Mouse (Mus musculus) neural tube, embryonic 15.5 days (tissue): Measurements from ENCODE around the gene Ovol3. TPM values are rescaled to one million over a fixed set of nuclear protein-coding genes. Genes with fewer than 3 reads are reported as not detected.

Experiments used
- ATAC-seq: fragments of 200-750 bp; cut with Nextera tagmentation; 2 replicates; pipeline ENCODE4 v1.8.0; 2017; ENCODE audit warnings: mild to moderate bottlenecking, moderate TSS enrichment, moderate library complexity; ENCODE audit not compliant: low FRiP score
- H3K27ac ChIP-seq: fragments of 300-500 bp; sonication (generic); replicated peaks from 2 replicates; pipeline ENCODE4 v1.5.1; 2015; ENCODE audit warnings: mild to moderate bottlenecking, inconsistent platforms
- H3K27me3 ChIP-seq: fragments of 300-500 bp; sonication (generic); replicated peaks from 2 replicates; pipeline ENCODE4 v1.6.1; 2015; ENCODE audit warnings: inconsistent platforms
- H3K36me3 ChIP-seq: fragments of 300-500 bp; sonication (generic); 2 replicates; pipeline ENCODE4 v1.6.1; 2015; ENCODE audit warnings: inconsistent platforms
- H3K4me1 ChIP-seq: fragments of 300-500 bp; sonication (generic); 2 replicates; pipeline ENCODE4 v1.6.1; 2015; ENCODE audit warnings: inconsistent platforms
- H3K4me2 ChIP-seq: fragments of 300-500 bp; sonication (generic); 2 replicates; pipeline ENCODE4 v1.6.1; 2015; ENCODE audit warnings: inconsistent platforms, mild to moderate bottlenecking, moderate library complexity
- H3K4me3 ChIP-seq: fragments of 300-500 bp; sonication (generic); replicated peaks from 2 replicates; pipeline ENCODE4 v1.5.1; 2015; ENCODE audit warnings: mild to moderate bottlenecking, inconsistent platforms
- H3K9ac ChIP-seq: fragments of 300-500 bp; sonication (generic); replicated peaks from 2 replicates; pipeline ENCODE4 v1.6.1; 2015; ENCODE audit warnings: mild to moderate bottlenecking, inconsistent platforms
- H3K9me3 ChIP-seq: fragments of 300-500 bp; sonication (generic); replicated peaks from 2 replicates; pipeline ENCODE4 v1.6.1; 2016; ENCODE audit warnings: inconsistent platforms
- WGBS: fragments of 180-500 bp; shearing (Covaris S2); methylation state at CpG from one replicate; pipeline ENCODE4 v1.1.7; 2015; ENCODE audit warnings: mixed read lengths; 5-methylcytosine and 5-hydroxymethylcytosine counted together
- polyA plus RNA-seq: library from polyadenylated mRNA; unstranded; fragments of >200 nt; fragmentation: Nextera tagmentation; extraction: Ambion mirVana; gene quantifications from 2 replicates; pipeline ENCODE4 v1.2.1, GENCODE M21; 2015

The Ovol3 gene
- 0.26 TPM in 1 of 2 replicates, not detected in the other for polyA plus RNA-seq

DNA sequence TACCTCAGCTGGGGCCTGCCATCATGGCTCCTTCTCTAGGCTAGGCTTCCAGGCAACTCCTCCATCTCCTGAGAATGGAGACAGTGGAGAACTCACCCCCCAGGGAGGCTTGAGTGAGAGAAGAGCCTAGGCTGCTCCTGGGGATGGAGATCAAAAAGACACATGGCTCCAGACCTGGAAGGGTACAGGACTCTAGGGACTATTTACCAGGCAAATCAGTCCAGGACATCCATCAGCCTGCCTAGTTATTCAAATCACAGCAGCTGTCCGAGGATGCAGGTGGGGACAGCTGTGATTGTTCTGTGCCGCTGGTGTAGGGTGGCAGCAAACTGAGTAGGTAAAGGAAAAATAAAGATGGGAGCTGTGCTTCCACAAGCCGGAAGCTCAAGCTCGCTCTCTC is at the start of gene Ovol3:
Gene Ovol3, minus strand, starts transcription at position 101 of the 400 bp plus-strand sequence.
- Histone ChIP-seq H3K36me3 (peaks cover 21% of the 10 kb centered on the region), H3K27ac (no peak within 1 kb of the TSS), H3K9ac (no peak within 1 kb of the TSS), H3K4me3 (no peak within 1 kb of the TSS), H3K27me3 (no peaks in the 10 kb centered on the region), H3K4me1 (peaks cover 25% of the 10 kb centered on the region), H3K9me3 (no peaks in the 10 kb centered on the region), H3K4me2 (no peak within 1 kb of the TSS)
- ATAC-seq = no peak
- 80% methylated on average over 4 of the region's 4 CpGs for whole genome bisulfite sequencing

DNA sequence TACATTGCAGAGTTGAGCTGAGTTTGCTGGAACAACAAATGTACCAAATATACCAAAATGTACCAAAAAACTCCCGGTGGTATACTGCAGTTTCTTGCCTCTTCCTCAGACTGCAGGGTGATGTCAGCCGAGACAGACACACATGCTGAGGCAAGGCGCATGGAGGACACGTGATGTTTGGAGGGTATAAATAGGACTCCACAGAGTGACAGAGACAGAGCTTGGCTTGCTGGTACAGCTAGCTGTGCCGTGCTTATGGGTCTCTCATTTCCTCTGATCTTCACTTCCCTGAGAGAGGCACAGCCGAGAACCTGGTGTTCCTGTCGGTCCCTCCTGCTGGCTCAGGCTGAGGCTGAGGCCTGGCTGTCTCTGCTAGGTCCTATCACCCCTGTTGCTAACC is 47.2 kb upstream of the Ovol3 start:
- no peak for ATAC-seq
- WGBS = 87% methylated on average over 7 of the region's 7 CpGs
- Histone ChIP-seq H3K36me3 (no peaks in the 10 kb centered on the region), H3K9ac (no peak overlapping the region), H3K27ac (no peak overlapping the region), H3K4me2 (no peak overlapping the region), H3K9me3 (no peaks in the 10 kb centered on the region), H3K27me3 (no peaks in the 10 kb centered on the region), H3K4me1 (peaks cover 16% of the 10 kb centered on the region), H3K4me3 (no peak overlapping the region)

GRCm38 (mm10) chr7:30281522-30281921 is 46.0 kb upstream of the Ovol3 start:
- Histone ChIP-seq H3K4me2 (peak overlapping the region; percentile 98), H3K4me1 (peaks cover 16% of the 10 kb centered on the region), H3K9ac (no peak overlapping the region), H3K27me3 (no peaks in the 10 kb centered on the region), H3K27ac (peak overlapping the region; percentile 97), H3K9me3 (no peaks in the 10 kb centered on the region), H3K4me3 (0 out of 2 replicates have a peak overlapping the region, but pooled peaks have one; percentile 75), H3K36me3 (no peaks in the 10 kb centered on the region)
- 82% methylated on average over 4 of the region's 4 CpGs for WGBS
- ATAC-seq = no peak

DNA sequence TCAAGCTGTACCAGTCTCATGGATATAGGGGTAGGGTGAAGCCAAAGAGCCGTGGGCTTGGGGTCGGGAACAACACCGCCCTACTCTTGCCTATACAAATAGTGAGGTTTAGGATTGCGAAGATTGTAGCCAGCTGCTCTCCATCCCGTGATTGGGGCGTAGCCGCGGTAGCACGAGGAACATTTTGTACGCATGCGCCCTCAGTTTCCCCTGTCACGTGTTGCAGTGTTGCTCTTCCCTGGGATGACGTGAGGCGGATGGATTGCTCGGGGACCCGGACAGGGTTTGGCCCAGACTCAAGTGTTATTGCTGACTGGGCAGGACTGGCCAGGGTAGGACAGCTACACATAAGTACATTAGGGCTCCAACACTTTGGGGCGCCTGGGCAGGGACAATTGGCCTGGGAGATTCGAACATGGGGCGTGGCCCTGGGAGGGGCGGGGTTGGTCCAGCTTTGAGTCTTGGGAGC is 45.2 kb upstream of the Ovol3 start:
- peak overlapping the region; percentile 97 for H3K27ac ChIP-seq
- H3K4me1 ChIP-seq = peaks cover 16% of the 10 kb centered on the region
- H3K9me3 ChIP-seq = no peaks in the 10 kb centered on the region
- no peaks in the 10 kb centered on the region for H3K36me3 ChIP-seq
- H3K4me3 ChIP-seq = peak overlapping the region; percentile 75
- H3K27me3 ChIP-seq = no peaks in the 10 kb centered on the region
- peak; percentile 90 for ATAC-seq
- peak overlapping the region; percentile 98 for H3K4me2 ChIP-seq
- WGBS = under 1% methylated on average over 20 of the region's 20 CpGs
- peak overlapping the region; percentile 68 for H3K9ac ChIP-seq

DNA sequence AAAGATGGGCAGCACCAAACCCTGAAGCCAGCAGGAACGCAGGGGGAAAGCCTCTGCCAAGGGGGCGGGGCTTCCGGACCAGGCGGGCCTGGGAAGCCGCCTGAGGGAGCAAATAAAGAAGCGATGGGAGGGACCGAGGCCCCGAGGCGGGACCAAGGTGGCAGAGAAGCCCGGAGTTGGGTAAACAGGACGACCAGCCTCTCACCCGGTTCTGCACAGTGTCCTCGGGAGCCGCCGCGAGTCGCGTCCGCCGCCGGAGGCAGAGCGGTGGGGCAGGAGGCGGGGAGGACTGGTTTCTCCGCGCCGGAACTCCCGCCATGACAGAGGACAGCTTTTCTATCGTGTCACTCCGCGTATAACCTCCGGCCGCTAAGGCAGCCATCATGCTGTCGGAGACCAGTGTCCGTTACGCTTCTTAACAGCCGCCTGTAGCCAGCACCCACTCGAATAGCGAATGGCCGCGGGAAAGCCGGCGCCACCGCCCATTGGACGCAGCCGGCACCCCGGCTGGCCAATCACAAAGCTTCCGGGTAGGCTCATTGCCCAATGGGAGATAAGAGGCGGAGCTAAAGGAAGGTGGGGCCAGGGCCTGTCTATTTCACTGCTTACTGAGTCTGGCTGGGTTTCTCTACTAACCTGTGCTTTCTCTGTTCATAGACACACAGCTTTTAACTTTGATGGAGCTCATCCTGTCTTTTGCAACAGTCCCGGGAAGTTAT is 44.6 kb upstream of the Ovol3 start, which contains the start of the genes Thap8 and Wdr62:
Gene Thap8, plus strand, starts transcription at position 144 of the 719 bp plus-strand sequence.
Gene Wdr62, minus strand, starts transcription at position 469 of the 719 bp plus-strand sequence.
- Histone ChIP-seq H3K9ac (peak within 1 kb of the TSS; percentile 68), H3K4me3 (peak within 1 kb of the TSS; percentile 75), H3K36me3 (no peaks in the 10 kb centered on the region), H3K27ac (peak within 1 kb of the TSS; percentile 97), H3K9me3 (no peaks in the 10 kb centered on the region), H3K27me3 (no peaks in the 10 kb centered on the region), H3K4me1 (peaks cover 16% of the 10 kb centered on the region), H3K4me2 (peak within 1 kb of the TSS; percentile 98)
- ATAC-seq = peak; percentile 96
- WGBS = under 1% methylated on average over 48 of the region's 49 CpGs

- ATAC-seq = no peak
- Histone ChIP-seq H3K36me3 (no peaks in the 10 kb centered on the region), H3K27me3 (no peaks in the 10 kb centered on the region), H3K27ac (no peak overlapping the region; the same call in 1 of the 2 replicates), H3K9ac (peak overlapping the region; percentile 53; the same call in 1 of the 2 replicates), H3K9me3 (no peaks in the 10 kb centered on the region), H3K4me2 (peak overlapping the region; percentile 98), H3K4me1 (peaks cover 16% of the 10 kb centered on the region), H3K4me3 (peak overlapping the region; percentile 75)
- 0% methylated on average over 6 of the region's 6 CpGs for WGBS
Observed at GRCm38 (mm10) chr7:30279536-30279935, 44.0 kb upstream of the Ovol3 start.

DNA sequence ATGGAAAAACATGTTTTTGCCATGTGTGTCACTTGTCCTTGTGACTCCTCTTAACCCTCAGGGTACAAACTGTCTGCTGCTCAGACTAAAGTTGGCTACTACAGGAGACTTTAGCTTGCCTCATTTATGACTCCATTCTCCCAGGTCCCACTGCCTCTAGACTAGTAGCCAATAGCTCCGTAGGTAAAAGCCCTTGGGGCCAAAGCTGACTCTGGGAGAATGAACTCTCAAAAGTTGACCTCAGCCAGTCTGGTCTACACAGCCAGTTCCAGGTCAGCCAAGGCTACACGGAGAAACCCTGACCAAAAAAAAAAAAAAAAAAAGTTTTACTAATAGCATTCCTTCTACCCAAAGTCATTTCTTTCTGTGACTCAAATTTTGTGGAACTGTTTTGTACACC is 43.4 kb upstream of the Ovol3 start:
- no peak for ATAC-seq
- Histone ChIP-seq H3K4me2 (no peak overlapping the region), H3K9me3 (no peaks in the 10 kb centered on the region), H3K27me3 (no peaks in the 10 kb centered on the region), H3K27ac (no peak overlapping the region), H3K4me3 (0 out of 2 replicates have a peak overlapping the region, but pooled peaks have one; percentile 75), H3K36me3 (no peaks in the 10 kb centered on the region), H3K9ac (no peak overlapping the region), H3K4me1 (peaks cover 16% of the 10 kb centered on the region)
- 52% methylated on average over 2 of the region's 2 CpGs for WGBS

GRCm38 (mm10) chr7:30274383-30274782 is 38.9 kb upstream of the Ovol3 start:
- Histone ChIP-seq H3K27me3 (no peaks in the 10 kb centered on the region), H3K9me3 (no peaks in the 10 kb centered on the region), H3K36me3 (no peaks in the 10 kb centered on the region), H3K4me1 (peaks cover 2% of the 10 kb centered on the region), H3K9ac (no peak overlapping the region), H3K4me3 (no peak overlapping the region), H3K27ac (no peak overlapping the region), H3K4me2 (no peak overlapping the region)
- WGBS = 79% methylated on average over 6 of the region's 6 CpGs
- ATAC-seq = no peak

DNA sequence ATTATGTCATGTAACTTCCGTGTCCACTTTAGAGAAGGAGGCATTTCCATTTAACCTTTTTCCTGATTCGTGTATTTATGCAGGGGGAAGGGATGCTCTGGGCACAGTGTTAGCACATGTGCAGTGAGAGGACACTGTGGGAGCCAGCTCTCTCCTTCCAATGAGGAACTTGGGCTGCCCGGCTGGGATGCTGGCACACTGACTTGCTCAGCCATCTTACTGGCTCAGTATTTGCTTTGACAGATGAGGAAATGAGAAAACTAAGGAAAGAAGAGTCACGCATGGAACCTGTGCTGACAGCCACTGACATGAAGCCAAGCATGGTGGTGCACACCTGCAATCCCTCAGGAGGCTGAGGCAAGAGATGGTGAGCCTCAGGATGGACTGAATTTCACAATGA is 34.1 kb upstream of the Ovol3 start:
- no peak for ATAC-seq
- Histone ChIP-seq H3K4me2 (no peak overlapping the region), H3K9me3 (no peaks in the 10 kb centered on the region), H3K4me1 (no peaks in the 10 kb centered on the region), H3K27ac (no peak overlapping the region), H3K36me3 (no peaks in the 10 kb centered on the region), H3K27me3 (no peaks in the 10 kb centered on the region), H3K4me3 (no peak overlapping the region), H3K9ac (no peak overlapping the region)
- 88% methylated on average over 4 of the region's 4 CpGs for WGBS

DNA sequence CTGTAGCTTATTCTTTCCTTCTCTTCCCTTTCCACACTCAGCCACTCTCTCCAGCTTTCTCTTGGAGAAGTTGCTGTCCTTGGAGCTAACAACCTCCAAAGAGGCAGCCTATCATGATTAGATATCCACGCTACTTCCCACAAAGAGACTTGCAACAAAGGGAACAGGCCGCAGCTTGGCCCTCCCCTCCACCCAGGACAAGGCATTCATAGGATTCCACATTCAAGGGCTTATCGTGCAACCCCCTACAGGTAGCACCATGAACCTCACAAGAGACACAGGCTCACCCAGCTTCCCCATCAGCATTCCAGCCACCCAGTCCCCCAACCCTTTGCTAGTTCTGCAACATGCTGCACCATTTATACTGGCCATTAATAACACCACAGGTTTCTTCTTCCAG is 31.3 kb upstream of the Ovol3 start:
- no peaks in the 10 kb centered on the region for H3K4me1 ChIP-seq
- H3K27me3 ChIP-seq = no peaks in the 10 kb centered on the region
- H3K9me3 ChIP-seq = no peaks in the 10 kb centered on the region
- 92% methylated on average over 3 of the region's 3 CpGs for WGBS
- no peak overlapping the region for H3K9ac ChIP-seq
- H3K4me2 ChIP-seq = no peak overlapping the region
- H3K27ac ChIP-seq = no peak overlapping the region
- ATAC-seq = no peak
- no peak overlapping the region for H3K4me3 ChIP-seq
- H3K36me3 ChIP-seq = no peaks in the 10 kb centered on the region

DNA sequence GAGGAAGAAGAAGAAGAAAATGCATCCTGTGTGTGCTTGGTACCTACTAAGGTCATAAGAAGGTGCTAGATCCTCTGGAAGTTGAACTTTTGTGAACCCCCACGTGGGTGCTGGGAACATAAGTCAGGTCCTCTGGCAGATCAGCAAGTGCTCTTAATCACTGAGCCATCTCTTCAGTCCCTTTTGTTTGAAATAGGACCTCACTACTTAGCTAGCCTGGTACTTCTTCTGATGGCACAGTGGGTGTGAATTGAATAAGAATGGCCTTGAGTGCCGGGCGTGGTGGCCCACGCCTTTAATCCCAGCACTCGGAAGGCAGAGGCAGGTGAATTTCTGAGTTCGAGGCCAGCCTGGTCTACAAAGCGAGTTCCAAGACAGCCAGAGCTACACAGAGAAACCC is 30.4 kb upstream of the Ovol3 start:
- Histone ChIP-seq H3K4me3 (no peak overlapping the region), H3K9me3 (no peaks in the 10 kb centered on the region), H3K4me1 (no peaks in the 10 kb centered on the region), H3K36me3 (no peaks in the 10 kb centered on the region), H3K4me2 (no peak overlapping the region), H3K9ac (no peak overlapping the region), H3K27me3 (no peaks in the 10 kb centered on the region), H3K27ac (no peak overlapping the region)
- WGBS = 92% methylated on average over 7 of the region's 7 CpGs
- ATAC-seq = no peak

- ATAC-seq = no peak
- H3K27me3 ChIP-seq = no peaks in the 10 kb centered on the region
- WGBS = 93% methylated on average over 5 of the region's 5 CpGs
- no peaks in the 10 kb centered on the region for H3K36me3 ChIP-seq
- no peak overlapping the region for H3K9ac ChIP-seq
- no peaks in the 10 kb centered on the region for H3K4me1 ChIP-seq
- H3K27ac ChIP-seq = no peak overlapping the region
- no peak overlapping the region for H3K4me2 ChIP-seq
- no peaks in the 10 kb centered on the region for H3K9me3 ChIP-seq
- no peak overlapping the region for H3K4me3 ChIP-seq
Observed at GRCm38 (mm10) chr7:30265531-30265930, 30.0 kb upstream of the Ovol3 start.
